Mouse (Mus musculus): ENCODE results near the gene Acvr1b. TPM values are rescaled to one million over a fixed set of nuclear protein-coding genes. Genes with fewer than 3 reads are reported as not detected.

Gene Acvr1b
- total and polyA plus RNA-seq, 3 experiments, result 2.7 to 4.8 (median 2.9) TPM

- dilution Hi-C loops (cut with MboI; ENCODE audit: extremely low pct_ligation_motif_present, extremely low pct_unique_long_range_greater_than_20kb, low sequenced_read_pairs), result no loop called here
- H3K27ac ChIP-seq (ENCODE audit: insufficient read depth, low read depth), result no peak overlapping the region
- no peak overlapping the region for H3K4me3 ChIP-seq (replicated peaks in 1 of 3; ENCODE audit: low read depth in 2 of 3, low read length in 2 of 3, poor library complexity in 1 of 3)
These were observed 18.9 kb upstream of the Acvr1b start for GRCm38 (mm10) chr15:101154700-101155616.

GRCm38 (mm10) chr15:101160128-101160527 is 13.7 kb upstream of the Acvr1b start:
- Histone ChIP-seq H3K27me3 (replicated peaks) (peaks cover 14% of the 10 kb centered on the region), H3K27ac (ENCODE audit: insufficient read depth, low read depth) (no peak overlapping the region), H3K36me3 (replicated peaks in 1 of 2; ENCODE audit: control insufficient read depth in 1 of 2, insufficient read depth in 1 of 2, low read length in 1 of 2) (no peaks in the 10 kb centered on the region), H3K4me2 (ENCODE audit: insufficient read depth, low read depth, poor library complexity, severe bottlenecking) (no peak overlapping the region), H3K4me3 (replicated peaks in 1 of 3; ENCODE audit: low read depth in 2 of 3, low read length in 2 of 3, poor library complexity in 1 of 3) (no peak overlapping the region), H3K79me2 (replicated peaks; ENCODE audit: control insufficient read depth, extremely low read depth, insufficient read depth, poor library complexity, severe bottlenecking) (no peaks in the 10 kb centered on the region), H3K4me1 (ENCODE audit: control insufficient read depth in 1 of 2, insufficient read depth in 2 of 2) (peaks cover 1 to 13% of the 10 kb centered on the region in 2 experiments; a peak in 3 of 4 replicates), H3K9me3 (replicated peaks; ENCODE audit: low read length) (peaks cover 10% of the 10 kb centered on the region), H3K9ac (ENCODE audit: insufficient read depth, low read depth) (no peak overlapping the region)
- dilution Hi-C loops (cut with MboI; ENCODE audit: extremely low pct_ligation_motif_present, extremely low pct_unique_long_range_greater_than_20kb, low sequenced_read_pairs), result no loop called here
- in situ Hi-C loops (cut with MboI; ENCODE audit: low pct_ligation_motif_present, low pct_unique_long_range_greater_than_20kb, low sequenced_read_pairs), result no loop called here
- DNase-seq (ENCODE audit: extremely low read depth), result no peak
- TF ChIP-seq EP300 (IDR thresholded peaks at IDR 0.05; ENCODE audit: low read length) (no peak), ELF1 (IDR thresholded peaks at IDR 0.05; ENCODE audit: low read depth, low read length) (no peak), MAZ (IDR thresholded peaks at IDR 0.05; ENCODE audit: low read depth, low read length) (no peak), JUN (IDR thresholded peaks at IDR 0.05; ENCODE audit: insufficient read depth, low read depth, low read length) (no peak), SIN3A (IDR thresholded peaks at IDR 0.05; ENCODE audit: low read length) (no peak), ZNF384 (IDR thresholded peaks at IDR 0.05; ENCODE audit: low read depth, low read length) (no peak), E2F4 (IDR thresholded peaks at IDR 0.05; ENCODE audit: insufficient replicate concordance, low read depth, low read length) (no peak), CHD2 (IDR thresholded peaks at IDR 0.05; ENCODE audit: low read length) (no peak), MAX (IDR thresholded peaks at IDR 0.05; ENCODE audit: low read length) (no peak), NELFE (IDR thresholded peaks at IDR 0.05; ENCODE audit: low read depth, low read length) (no peak), POLR2AphosphoS2 (IDR thresholded peaks at IDR 0.05; ENCODE audit: low read depth, low read length) (no peak), USF2 (conservative IDR thresholded peaks at IDR 0.05; ENCODE audit: low read depth, low read length) (no peak), USF1 (IDR thresholded peaks at IDR 0.05; ENCODE audit: low read depth, low read length) (no peak), HCFC1 (IDR thresholded peaks at IDR 0.05; ENCODE audit: low read depth, low read length) (no peak)

More at GRCm38 (mm10) chr15:101154700-101155616, 18.9 kb upstream of the Acvr1b start:
- DNase-seq (ENCODE audit: extremely low read depth), result no peak
- TF ChIP-seq CHD2 (IDR thresholded peaks at IDR 0.05; ENCODE audit: low read length) (no peak), TCF12 (IDR thresholded peaks at IDR 0.05; ENCODE audit: low read depth, low read length) (no peak), SMC3 (IDR thresholded peaks at IDR 0.05; ENCODE audit: low read depth, low read length) (no peak), GABPA (IDR thresholded peaks at IDR 0.05; ENCODE audit: insufficient replicate concordance, low read depth, low read length) (no peak), UBTF (IDR thresholded peaks at IDR 0.05; ENCODE audit: low read depth, low read length) (no peak), MAZ (IDR thresholded peaks at IDR 0.05; ENCODE audit: low read depth, low read length) (no peak), TBP (conservative IDR thresholded peaks at IDR 0.05; ENCODE audit: low read depth, low read length) (no peak), ZC3H11A (IDR thresholded peaks at IDR 0.05; ENCODE audit: low read depth, low read length) (no peak), KAT2A (IDR thresholded peaks at IDR 0.05; ENCODE audit: insufficient replicate concordance, low read length) (no peak), RCOR1 (conservative IDR thresholded peaks at IDR 0.05; ENCODE audit: low read depth, low read length) (no peak), PAX5 (IDR thresholded peaks at IDR 0.05; ENCODE audit: low read length) (no peak), USF1 (IDR thresholded peaks at IDR 0.05; ENCODE audit: low read depth, low read length) (no peak), SIN3A (IDR thresholded peaks at IDR 0.05; ENCODE audit: low read length) (no peak), RAD21 (IDR thresholded peaks at IDR 0.05; ENCODE audit: low read depth, low read length) (no peak), MAX (IDR thresholded peaks at IDR 0.05; ENCODE audit: low read length) (no peak), NRF1 (IDR thresholded peaks at IDR 0.05; ENCODE audit: low read depth, low read length) (no peak), JUN (IDR thresholded peaks at IDR 0.05; ENCODE audit: insufficient read depth, low read depth, low read length) (no peak)
- H3K36me3 ChIP-seq (replicated peaks in 1 of 2; ENCODE audit: control insufficient read depth in 1 of 2, insufficient read depth in 1 of 2, low read length in 1 of 2), result no peaks in the 10 kb centered on the region
- no peak overlapping the region for H3K4me2 ChIP-seq (ENCODE audit: insufficient read depth, low read depth, poor library complexity, severe bottlenecking)
- peaks cover 10% of the 10 kb centered on the region for H3K9me3 ChIP-seq (replicated peaks; ENCODE audit: low read length)
- no peaks in the 10 kb centered on the region for H3K27me3 ChIP-seq (replicated peaks)
- in situ Hi-C loops (cut with MboI; ENCODE audit: low pct_ligation_motif_present, low pct_unique_long_range_greater_than_20kb, low sequenced_read_pairs), result no loop called here
- H3K9ac ChIP-seq (ENCODE audit: insufficient read depth, low read depth), result no peak overlapping the region
- peaks cover 15 to 55% of the 10 kb centered on the region in 2 experiments; a peak in 3 of 4 replicates for H3K4me1 ChIP-seq (ENCODE audit: control insufficient read depth in 1 of 2, insufficient read depth in 2 of 2)
- no peaks in the 10 kb centered on the region for H3K79me2 ChIP-seq (replicated peaks; ENCODE audit: control insufficient read depth, extremely low read depth, insufficient read depth, poor library complexity, severe bottlenecking)
